In the genomic region with DNA sequence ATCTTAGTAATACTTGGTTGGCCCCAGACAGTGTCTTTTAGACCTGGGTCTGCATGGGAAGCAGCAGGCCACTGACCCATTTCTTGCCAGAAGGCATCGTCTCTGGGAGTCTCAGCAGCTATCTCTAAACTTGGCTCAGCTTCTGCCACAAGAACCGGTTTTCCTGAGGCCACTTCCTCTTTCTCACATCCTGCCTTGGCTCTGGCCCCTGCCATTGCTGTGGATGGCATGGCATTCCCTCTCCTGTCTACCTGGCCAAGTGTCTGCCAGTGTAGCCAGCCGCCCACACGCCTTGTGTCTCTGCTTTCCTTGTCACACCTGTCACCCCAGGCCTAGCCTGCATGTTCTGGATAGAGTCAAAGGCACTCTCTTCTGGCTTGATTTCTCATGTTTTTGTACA, we compare ENCODE assay signal across 13 mouse cellular contexts. TPM values are rescaled to one million over a fixed set of nuclear protein-coding genes. Genes with fewer than 3 reads are reported as not detected.
DNase-seq lines count a peak whose midpoint lies in the region; ATAC-seq and TF ChIP-seq lines count a peak whose summit lies in the region.
"Had no signal": no experiment of that assay in that cellular context is flagged by ENCODE, and none has a peak within 500 bp of the region (broad histone marks: within the 10 kb centered on the region; RNA-seq: fewer than 3 reads in every experiment).

No protein-coding gene starts in this region.

- H3K27ac ChIP-seq in heart, embryonic 12.5 days (ENCODE audit: poor library complexity, severe bottlenecking) = no peak overlapping the region
- no peak overlapping the region for H3K27ac ChIP-seq in lung, postnatal 0 days (ENCODE audit: low read length)
- H3K27ac ChIP-seq: kidney, postnatal 0 days had no signal

- no peak for TF ChIP-seq CTCF in lung, postnatal 0 days (IDR thresholded peaks at IDR 0.05)

- no peaks in the 10 kb centered on the region for H3K9me3 ChIP-seq in heart, embryonic 12.5 days (replicated peaks)
- H3K9me3 ChIP-seq in lung, postnatal 0 days (ENCODE audit: low read length) = no peaks in the 10 kb centered on the region

- H3K9ac ChIP-seq in heart, embryonic 12.5 days = no peak overlapping the region
- H3K9ac ChIP-seq in lung, postnatal 0 days (replicated peaks; ENCODE audit: low read depth) = no peak overlapping the region

- DNase-seq in heart, postnatal 10 days = peak; percentile 2 to 5
- peak; percentile 11 for DNase-seq in urinary bladder, postnatal 14 days (ENCODE audit: low spot score)
- DNase-seq in urinary bladder, adult 2 months (ENCODE audit: low spot score) = no peak
- DNase-seq in fat pad, adult 2 months (ENCODE audit: extremely low read depth, low read depth, low spot score) = peak; percentile 10
- DNase-seq in splenic B cell, adult 2 months (ENCODE audit: low read depth, low spot score) = peak; percentile 20
- DNase-seq in right cerebral cortex, adult 18-20 months = no peak
- DNase-seq in lung, postnatal 0 days (ENCODE audit: low spot score) = no peak
- DNase-seq: thymus, postnatal 4 days had no signal

- 46% methylated on average over 4 of the region's 4 CpGs for WGBS in heart, embryonic 12.5 days
- 43% methylated on average over 4 of the region's 4 CpGs for WGBS in lung, postnatal 0 days

- intact Hi-C loops in heart, postnatal 10 days (cut with DNase I) = no loop called here

- no peaks in the 10 kb centered on the region for H3K27me3 ChIP-seq in heart, embryonic 12.5 days (replicated peaks)
- no peaks in the 10 kb centered on the region for H3K27me3 ChIP-seq in splenic B cell, adult 2 months (ENCODE audit: control insufficient read depth, insufficient read depth, low read length, poor library complexity, severe bottlenecking)
- no peaks in the 10 kb centered on the region for H3K27me3 ChIP-seq in lung, postnatal 0 days (replicated peaks; ENCODE audit: insufficient read depth, low read length)

- no peak overlapping the region for H3K4me3 ChIP-seq in heart, embryonic 12.5 days
- no peak overlapping the region for H3K4me3 ChIP-seq in lung, postnatal 0 days (ENCODE audit: low read depth, low read length)

- peaks cover 4% of the 10 kb centered on the region; the same call in 1 of the 2 replicates for H3K4me1 ChIP-seq in heart, embryonic 12.5 days (replicated peaks)
- H3K4me1 ChIP-seq in lung, postnatal 0 days (ENCODE audit: insufficient read depth, low read depth, low read length) = no peaks in the 10 kb centered on the region

- ATAC-seq in heart, embryonic 12.5 days (ENCODE audit: insufficient number of reproducible peaks, low FRiP score) = no peak
- no peak for ATAC-seq in lung, postnatal 0 days

- H3K4me2 ChIP-seq in heart, embryonic 12.5 days = no peak overlapping the region
- no peak overlapping the region for H3K4me2 ChIP-seq in lung, postnatal 0 days (replicated peaks; ENCODE audit: low read depth, low read length)

- no peaks in the 10 kb centered on the region for H3K36me3 ChIP-seq in heart, embryonic 12.5 days
- no peaks in the 10 kb centered on the region for H3K36me3 ChIP-seq in splenic B cell, adult 2 months (ENCODE audit: control insufficient read depth, insufficient read depth, low read length, poor library complexity, severe bottlenecking)
- no peaks in the 10 kb centered on the region for H3K36me3 ChIP-seq in lung, postnatal 0 days (ENCODE audit: insufficient read depth, low read length)

- no peak for TF ChIP-seq EP300 in lung, postnatal 0 days (IDR thresholded peaks at IDR 0.05)

RNA-seq across cellular contexts. Expression of gene Grxcr1, which starts 17.1 kb away (rescaled TPM):
- total RNA-seq in heart, postnatal 10 days (2021) = not detected
- polyA plus RNA-seq in heart, embryonic 12.5 days (2016; fragmentation: Nextera tagmentation; extraction: Ambion mirVana) = not detected in 2 replicates
- not detected in 2 replicates for polyA plus RNA-seq in urinary bladder, adult 2 months (2012; rRNA removed)
- polyA plus RNA-seq in lung, postnatal 0 days (2015; fragmentation: Nextera tagmentation; extraction: Ambion mirVana) = not detected in 2 replicates
- polyA plus RNA-seq: frontal cortex, adult 2 months; kidney, postnatal 0 days; liver, embryonic 16.5 days; small intestine, adult 2 months had no signal

Comparison
In these comparisons a context has a peak if more than half of its experiments do, and no peak if none do; other contexts are left out.
1. DNase-seq: peak in heart, postnatal 10 days (2 of 2), urinary bladder, postnatal 14 days (single experiment), fat pad, adult 2 months (single experiment) and splenic B cell, adult 2 months (single experiment); none in urinary bladder, adult 2 months (single experiment), right cerebral cortex, adult 18-20 months (single experiment) and lung, postnatal 0 days (single experiment).